Mouse (Mus musculus) intestine, postnatal 0 days (tissue): ENCODE measurements around the gene Enpep. TPM values are rescaled to one million over a fixed set of nuclear protein-coding genes. Genes with fewer than 3 reads are reported as not detected.

Source experiments
- ATAC-seq: fragments of 200-750 bp; cut with Nextera tagmentation; 2 replicates; pipeline ENCODE4 v1.8.0; 2017; ENCODE audit warnings: mild to moderate bottlenecking, moderate TSS enrichment, moderate library complexity
- H3K27ac ChIP-seq: fragments of 300-500 bp; sonication (generic); 2 replicates; pipeline ENCODE4 v1.5.1; 2014; ENCODE audit warnings: mild to moderate bottlenecking, low read depth, low read length, moderate library complexity
- H3K27me3 ChIP-seq: fragments of 300-500 bp; sonication (generic); replicated peaks from 2 replicates; pipeline ENCODE4 v1.6.1; 2014; ENCODE audit warnings: low read length, mixed read lengths; ENCODE audit not compliant: control insufficient read depth, insufficient read depth
- H3K36me3 ChIP-seq: fragments of 300-500 bp; sonication (generic); 2 replicates; pipeline ENCODE4 v1.6.1; 2014; ENCODE audit warnings: mild to moderate bottlenecking, moderate library complexity; ENCODE audit not compliant: control insufficient read depth, insufficient read depth
- H3K4me1 ChIP-seq: fragments of 300-500 bp; sonication (generic); replicated peaks from 2 replicates; pipeline ENCODE4 v1.6.1; 2014; ENCODE audit warnings: antibody characterized with exemption, low read length, mixed read lengths; ENCODE audit not compliant: control insufficient read depth, insufficient read depth
- H3K4me2 ChIP-seq: fragments of 300-500 bp; sonication (generic); replicated peaks from 2 replicates; pipeline ENCODE4 v1.6.1; 2014; ENCODE audit warnings: low read depth, mild to moderate bottlenecking, moderate library complexity
- H3K4me3 ChIP-seq: fragments of 300-500 bp; sonication (generic); 2 replicates; pipeline ENCODE4 v1.5.1; 2014; ENCODE audit warnings: low read depth, low read length
- H3K9ac ChIP-seq: fragments of 300-500 bp; sonication (generic); 2 replicates; pipeline ENCODE4 v1.6.1; 2014; ENCODE audit warnings: mild to moderate bottlenecking, low read depth, low read length
- H3K9me3 ChIP-seq: fragments of 300-500 bp; sonication (generic); 2 replicates; pipeline ENCODE4 v1.6.1; 2016; ENCODE audit warnings: mixed run types; ENCODE audit not compliant: control insufficient read depth
- CTCF ChIP-seq: sonication (generic); IDR thresholded peaks from 2 replicates; pipeline ENCODE4 v1.5.1; 2016; ENCODE audit warnings: low read depth, mild to moderate bottlenecking, control low read depth, antibody characterized with exemption, moderate library complexity
- WGBS: fragments of 180-500 bp; shearing (Covaris S2); extraction: QIAGEN DNeasy Blood & Tissue Kit; methylation state at CpG from one replicate; pipeline ENCODE4 v1.1.7; 2014; 5-methylcytosine and 5-hydroxymethylcytosine counted together
- polyA plus RNA-seq: library from polyadenylated mRNA; unstranded; fragments of >200 nt; fragmentation: Nextera tagmentation; extraction: Ambion mirVana; gene quantifications from 2 replicates; pipeline ENCODE4 v1.2.1, GENCODE M21; 2015

The Enpep gene
- polyA plus RNA-seq: 120 and 150 TPM in 2 replicates

- WGBS: 12% methylated on average over 13 of the region's 13 CpGs
- no peak for TF ChIP-seq CTCF
- peak; percentile 75 for ATAC-seq
Observed at GRCm38 (mm10) chr3:129332586-129332985, at the start of gene Enpep. Enpep (minus strand) TSS chr3:129332720.

GRCm38 (mm10) chr3:129379109-129379508 lies 46.6 kb upstream of the Enpep start:
- H3K4me2 ChIP-seq: peak overlapping the region; percentile 24
- H3K27ac ChIP-seq: no peak overlapping the region; the same call in 1 of the 2 replicates
- H3K4me3 ChIP-seq: no peak overlapping the region
- no peaks in the 10 kb centered on the region for H3K27me3 ChIP-seq
- no peak overlapping the region for H3K9ac ChIP-seq
- H3K36me3 ChIP-seq: no peaks in the 10 kb centered on the region
- H3K4me1 ChIP-seq: no peaks in the 10 kb centered on the region
- H3K9me3 ChIP-seq: no peaks in the 10 kb centered on the region
- TF ChIP-seq CTCF: no peak
- peak; percentile 87 for ATAC-seq
- 46% methylated on average over 3 of the region's 3 CpGs for WGBS

More at GRCm38 (mm10) chr3:129332586-129332985, at the start of gene Enpep:
- Histone ChIP-seq H3K36me3 (no peaks in the 10 kb centered on the region), H3K4me2 (peak within 1 kb of the TSS; percentile 68), H3K9me3 (no peaks in the 10 kb centered on the region), H3K27ac (peak within 1 kb of the TSS; percentile 50), H3K27me3 (no peaks in the 10 kb centered on the region), H3K9ac (peak within 1 kb of the TSS; percentile 40), H3K4me1 (peaks cover 8% of the 10 kb centered on the region; the same call in 1 of the 2 replicates), H3K4me3 (peak within 1 kb of the TSS; percentile 44)

- Histone ChIP-seq H3K9me3 (no peaks in the 10 kb centered on the region), H3K27ac (no peak overlapping the region), H3K9ac (no peak overlapping the region), H3K4me2 (no peak overlapping the region), H3K4me3 (no peak overlapping the region), H3K4me1 (no peaks in the 10 kb centered on the region), H3K27me3 (no peaks in the 10 kb centered on the region), H3K36me3 (no peaks in the 10 kb centered on the region)
- no peak for ATAC-seq
- no peak for TF ChIP-seq CTCF
- WGBS: 87% methylated on average over 3 of the region's 3 CpGs
Observed at GRCm38 (mm10) chr3:129375087-129375486, 42.6 kb upstream of the Enpep start.

GRCm38 (mm10) chr3:129373108-129373507 lies 40.6 kb upstream of the Enpep start:
- no peak for TF ChIP-seq CTCF
- 55% methylated on average over 2 of the region's 2 CpGs for WGBS
- no peak overlapping the region for H3K4me2 ChIP-seq

GRCm38 (mm10) chr3:129369491-129369890 lies 37.0 kb upstream of the Enpep start:
- no peaks in the 10 kb centered on the region for H3K36me3 ChIP-seq
- no peak overlapping the region for H3K9ac ChIP-seq
- H3K27me3 ChIP-seq: no peaks in the 10 kb centered on the region
- H3K4me1 ChIP-seq: no peaks in the 10 kb centered on the region
- H3K4me3 ChIP-seq: no peak overlapping the region
- H3K9me3 ChIP-seq: no peaks in the 10 kb centered on the region
- no peak overlapping the region for H3K4me2 ChIP-seq
- 76% methylated on average over 3 of the region's 3 CpGs for WGBS
- no peak overlapping the region for H3K27ac ChIP-seq
- no peak for ATAC-seq
- TF ChIP-seq CTCF: no peak

More at GRCm38 (mm10) chr3:129373108-129373507, 40.6 kb upstream of the Enpep start:
- H3K36me3 ChIP-seq: no peaks in the 10 kb centered on the region
- no peaks in the 10 kb centered on the region for H3K27me3 ChIP-seq
- no peaks in the 10 kb centered on the region for H3K9me3 ChIP-seq
- H3K9ac ChIP-seq: no peak overlapping the region
- ATAC-seq: no peak
- H3K4me1 ChIP-seq: no peaks in the 10 kb centered on the region
- H3K27ac ChIP-seq: no peak overlapping the region
- H3K4me3 ChIP-seq: no peak overlapping the region

- H3K36me3 ChIP-seq: no peaks in the 10 kb centered on the region
- WGBS: 79% methylated on average over 1 of the region's 1 CpGs
- no peaks in the 10 kb centered on the region for H3K4me1 ChIP-seq
- no peak overlapping the region for H3K9ac ChIP-seq
- H3K27me3 ChIP-seq: no peaks in the 10 kb centered on the region
- no peak overlapping the region for H3K4me3 ChIP-seq
- no peaks in the 10 kb centered on the region for H3K9me3 ChIP-seq
- TF ChIP-seq CTCF: no peak
- no peak overlapping the region for H3K27ac ChIP-seq
- no peak overlapping the region for H3K4me2 ChIP-seq
- ATAC-seq: no peak
Observed at GRCm38 (mm10) chr3:129365919-129366318, 33.4 kb upstream of the Enpep start.
